Mouse (Mus musculus) midbrain, embryonic 15.5 days (tissue): ENCODE measurements around the gene Sypl2. TPM values are rescaled to one million over a fixed set of nuclear protein-coding genes. Genes with fewer than 3 reads are reported as not detected.
A peak's percentile ranks its signal among the peaks of the same experiment; 100 is the strongest.

Experiments
- ATAC-seq: fragments of 200-750 bp; cut with Nextera tagmentation; replicated peaks from 2 replicates; pipeline ENCODE4 v1.8.0; 2017; ENCODE audit warnings: moderate TSS enrichment
- H3K27ac ChIP-seq: fragments of 300-500 bp; sonication (generic); 2 replicates; pipeline ENCODE4 v1.5.1; 2015; ENCODE audit warnings: mild to moderate bottlenecking, inconsistent platforms
- H3K27me3 ChIP-seq: fragments of 300-500 bp; sonication (generic); replicated peaks from 2 replicates; pipeline ENCODE4 v1.6.1; 2015; ENCODE audit warnings: inconsistent platforms
- H3K36me3 ChIP-seq: fragments of 300-500 bp; sonication (generic); replicated peaks from 2 replicates; pipeline ENCODE4 v1.6.1; 2015; ENCODE audit warnings: inconsistent platforms
- H3K4me1 ChIP-seq: fragments of 300-500 bp; sonication (generic); 2 replicates; pipeline ENCODE4 v1.6.1; 2015; ENCODE audit warnings: inconsistent platforms
- H3K4me2 ChIP-seq: fragments of 300-500 bp; sonication (generic); 2 replicates; pipeline ENCODE4 v1.6.1; 2015; ENCODE audit warnings: inconsistent platforms, mild to moderate bottlenecking, moderate library complexity
- H3K4me3 ChIP-seq: fragments of 300-500 bp; sonication (generic); 2 replicates; pipeline ENCODE4 v1.5.1; 2015; ENCODE audit warnings: mild to moderate bottlenecking, inconsistent platforms
- H3K9ac ChIP-seq: fragments of 300-500 bp; sonication (generic); 2 replicates; pipeline ENCODE4 v1.6.1; 2015; ENCODE audit warnings: mild to moderate bottlenecking, inconsistent platforms
- H3K9me3 ChIP-seq: fragments of 300-500 bp; sonication (generic); 2 replicates; pipeline ENCODE4 v1.6.1; 2016; ENCODE audit warnings: inconsistent platforms
- whole genome bisulfite sequencing: fragments of 180-500 bp; shearing (Covaris S2); methylation state at CpG from one replicate; pipeline ENCODE4 v1.1.7; 2015; ENCODE audit warnings: mixed read lengths; 5-methylcytosine and 5-hydroxymethylcytosine counted together
- polyA plus RNA-seq: library from polyadenylated mRNA; unstranded; fragments of >200 nt; fragmentation: Nextera tagmentation; extraction: Ambion mirVana; gene quantifications from 2 replicates; pipeline ENCODE4 v1.2.1, GENCODE M21; 2015

Gene Sypl2
- polyA plus RNA-seq, 1 experiment from 2014 or later: 0.27 TPM

GRCm38 (mm10) chr3:108203212-108203611, 23.2 kb downstream of the Sypl2 start:
- Histone ChIP-seq H3K27me3 (no peaks in the 10 kb centered on the region), H3K36me3 (peaks cover 17% of the 10 kb centered on the region), H3K4me1 (peaks cover 24% of the 10 kb centered on the region), H3K9ac (no peak overlapping the region), H3K9me3 (no peaks in the 10 kb centered on the region), H3K4me3 (no peak overlapping the region), H3K27ac (no peak overlapping the region), H3K4me2 (no peak overlapping the region)
- 95% methylated on average over 13 of the region's 13 CpGs for WGBS
- no peak for ATAC-seq

- Histone ChIP-seq H3K4me2 (no peak overlapping the region), H3K9me3 (no peaks in the 10 kb centered on the region), H3K27ac (no peak overlapping the region), H3K9ac (no peak overlapping the region), H3K4me1 (peaks cover 21% of the 10 kb centered on the region), H3K36me3 (peaks cover 17% of the 10 kb centered on the region), H3K4me3 (no peak overlapping the region), H3K27me3 (no peaks in the 10 kb centered on the region)
- ATAC-seq: no peak
Observed at GRCm38 (mm10) chr3:108202506-108202905, 23.9 kb downstream of the Sypl2 start.

GRCm38 (mm10) chr3:108200329-108201323, 25.8 kb downstream of the Sypl2 start, which contains the start of gene Cyb561d1:
TSS of gene Cyb561d1 (minus strand) at chr3:108201212.
- no peaks in the 10 kb centered on the region for H3K27me3 ChIP-seq
- peak within 1 kb of the TSS; percentile 55 for H3K4me3 ChIP-seq
- H3K36me3 ChIP-seq: peaks cover 5% of the 10 kb centered on the region
- H3K4me1 ChIP-seq: peaks cover 40% of the 10 kb centered on the region
- peak within 1 kb of the TSS; percentile 75 for H3K27ac ChIP-seq
- ATAC-seq: peak; percentile 80
- H3K9ac ChIP-seq: peak within 1 kb of the TSS; percentile 54
- WGBS: 2% methylated on average over 44 of the region's 44 CpGs
- no peaks in the 10 kb centered on the region for H3K9me3 ChIP-seq
- peak within 1 kb of the TSS; percentile 61 for H3K4me2 ChIP-seq

DNA sequence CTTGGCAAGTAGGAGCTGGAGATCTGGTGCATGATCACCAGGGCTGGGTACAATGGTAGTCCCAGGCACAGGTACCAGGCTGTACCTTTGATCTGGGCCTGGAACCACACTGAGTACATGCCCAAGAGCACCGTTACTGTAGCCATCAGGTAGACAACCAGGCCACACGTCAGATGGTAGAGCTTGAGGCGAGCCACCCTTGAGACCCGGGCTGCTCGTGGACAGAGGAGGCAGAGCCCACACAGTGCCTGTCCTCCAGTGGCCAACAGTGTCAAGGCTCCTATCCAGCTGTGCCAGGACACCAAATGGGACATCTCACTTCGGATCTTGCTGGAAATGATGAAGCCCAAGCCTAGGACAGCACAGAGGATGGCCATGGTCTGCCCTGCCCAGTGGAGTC, 27.2 kb downstream of the Sypl2 start:
- 94% methylated on average over 6 of the region's 6 CpGs for WGBS
- Histone ChIP-seq H3K27me3 (no peaks in the 10 kb centered on the region), H3K27ac (no peak overlapping the region), H3K9me3 (no peaks in the 10 kb centered on the region), H3K4me2 (no peak overlapping the region), H3K4me3 (no peak overlapping the region), H3K4me1 (peaks cover 40% of the 10 kb centered on the region), H3K9ac (no peak overlapping the region), H3K36me3 (no peaks in the 10 kb centered on the region; the same call in 1 of the 2 replicates)
- no peak for ATAC-seq

DNA sequence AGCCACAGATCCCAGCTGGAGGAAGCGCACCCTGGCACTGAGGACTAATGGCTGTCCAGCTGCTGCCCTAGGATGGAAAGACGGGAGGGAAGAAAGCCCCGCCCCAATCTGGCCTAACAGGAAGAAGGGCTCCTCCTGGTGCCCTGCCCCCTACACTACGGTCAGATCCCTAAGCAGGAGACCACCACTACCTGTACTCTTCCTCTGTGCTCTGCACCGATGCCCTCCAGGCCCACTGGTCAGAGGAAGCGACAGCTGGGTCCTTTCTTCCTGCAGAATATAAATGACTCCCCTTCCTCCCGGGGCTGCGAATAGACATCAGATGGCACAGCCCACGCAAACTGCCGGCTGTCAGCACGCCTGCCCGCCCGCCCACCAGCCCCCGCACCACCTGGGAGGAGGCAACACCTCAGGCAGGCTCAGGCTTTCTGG, 29.4 kb downstream of the Sypl2 start:
- no peaks in the 10 kb centered on the region for H3K9me3 ChIP-seq
- peaks cover 40% of the 10 kb centered on the region for H3K4me1 ChIP-seq
- WGBS: 10% methylated on average over 14 of the region's 14 CpGs
- peak overlapping the region; percentile 23; the same call in 1 of the 2 replicates for H3K9ac ChIP-seq
- H3K4me3 ChIP-seq: no peak overlapping the region
- H3K36me3 ChIP-seq: no peaks in the 10 kb centered on the region
- peak; percentile 32; the same call in 1 of the 2 replicates for ATAC-seq
- H3K27ac ChIP-seq: peak overlapping the region; percentile 61
- peak overlapping the region; percentile 24 for H3K4me2 ChIP-seq
- H3K27me3 ChIP-seq: no peaks in the 10 kb centered on the region

DNA sequence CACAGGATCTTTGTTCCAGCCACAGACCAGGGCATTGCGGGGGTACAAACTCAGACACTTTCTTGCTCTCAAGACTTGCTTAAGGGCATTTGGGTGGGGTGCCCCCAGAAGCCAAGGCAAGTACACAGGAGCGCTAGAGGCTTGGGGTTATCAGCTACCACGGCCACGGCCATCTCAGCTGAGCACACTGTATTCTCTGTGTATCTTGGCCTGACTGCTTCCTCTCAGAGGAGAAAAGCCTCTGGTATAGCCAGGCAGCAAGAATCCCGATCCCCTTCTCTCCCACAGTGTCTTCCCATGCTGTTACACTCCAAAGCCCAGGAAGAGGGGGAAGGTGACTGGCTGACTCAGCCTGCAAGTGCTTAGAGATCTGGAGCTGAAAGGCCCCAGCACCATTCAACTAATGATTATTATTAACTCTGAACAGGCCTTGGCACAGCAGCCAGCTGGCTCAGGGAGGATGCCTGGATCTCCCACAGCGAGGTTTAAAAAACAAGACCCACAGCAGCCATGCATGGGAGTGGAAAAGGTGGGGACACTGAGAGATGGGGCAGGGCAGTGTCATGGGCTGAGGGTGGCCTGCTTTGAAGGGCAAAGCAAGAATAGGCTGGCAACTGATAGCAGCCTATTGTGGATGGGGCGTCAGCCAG, 30.4 kb downstream of the Sypl2 start:
- Histone ChIP-seq H3K9ac (no peak overlapping the region), H3K4me1 (peaks cover 34% of the 10 kb centered on the region), H3K27ac (peak overlapping the region; percentile 61), H3K27me3 (no peaks in the 10 kb centered on the region), H3K4me2 (no peak overlapping the region), H3K9me3 (no peaks in the 10 kb centered on the region), H3K4me3 (no peak overlapping the region), H3K36me3 (0 out of 2 replicates have a peak, but pooled peaks cover 1% of the 10 kb centered on the region)
- no peak for ATAC-seq
- WGBS: 76% methylated on average over 7 of the region's 7 CpGs

DNA sequence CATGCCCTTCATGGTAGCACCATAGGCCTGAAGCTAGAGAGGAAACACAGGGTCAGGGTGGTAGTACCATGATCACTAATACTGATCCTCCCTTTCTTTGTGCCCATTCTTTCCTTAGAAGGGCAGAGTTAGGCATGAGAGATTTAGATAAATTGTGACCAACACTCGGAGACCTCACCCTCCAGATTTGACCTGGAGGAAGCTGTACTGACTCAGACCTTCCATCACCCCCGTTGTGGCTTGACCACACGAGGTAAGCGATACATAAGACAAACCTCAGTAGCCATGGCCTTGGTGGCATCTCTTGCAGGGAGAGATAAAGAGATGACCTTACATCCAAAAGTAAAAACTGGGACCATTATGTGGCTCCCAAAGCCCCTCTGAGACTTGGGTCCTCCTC, 31.2 kb downstream of the Sypl2 start:
- 0 out of 2 replicates have a peak, but pooled peaks cover 2% of the 10 kb centered on the region for H3K36me3 ChIP-seq
- no peaks in the 10 kb centered on the region for H3K9me3 ChIP-seq
- 86% methylated on average over 4 of the region's 4 CpGs for WGBS
- no peak overlapping the region for H3K4me2 ChIP-seq
- no peak for ATAC-seq
- no peaks in the 10 kb centered on the region for H3K27me3 ChIP-seq
- no peak overlapping the region for H3K9ac ChIP-seq
- H3K4me1 ChIP-seq: peaks cover 26% of the 10 kb centered on the region
- H3K4me3 ChIP-seq: no peak overlapping the region
- H3K27ac ChIP-seq: peak overlapping the region; percentile 61

DNA sequence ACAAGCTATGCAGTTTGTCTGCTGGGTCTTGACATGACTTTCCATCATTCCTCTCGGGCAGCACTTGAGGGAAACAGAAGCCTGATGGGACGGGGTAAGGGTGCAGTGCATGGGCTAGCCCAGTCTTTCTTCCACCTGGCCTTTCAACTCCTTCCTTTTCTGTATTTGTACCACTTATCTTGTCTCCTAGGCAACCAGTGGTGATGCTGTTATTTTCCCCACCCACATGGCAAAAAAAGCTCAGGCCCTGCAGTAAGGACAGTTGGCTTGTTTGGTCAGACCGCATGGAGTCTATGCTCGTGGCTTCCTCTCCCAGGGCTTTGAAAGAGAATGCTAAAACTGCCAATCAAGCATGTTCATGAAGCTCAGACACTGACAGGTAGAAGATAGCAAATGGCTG, 32.8 kb downstream of the Sypl2 start:
- H3K9me3 ChIP-seq: no peaks in the 10 kb centered on the region
- H3K36me3 ChIP-seq: 0 out of 2 replicates have a peak, but pooled peaks cover 2% of the 10 kb centered on the region
- H3K4me2 ChIP-seq: no peak overlapping the region
- H3K27me3 ChIP-seq: no peaks in the 10 kb centered on the region
- no peak overlapping the region for H3K4me3 ChIP-seq
- no peak overlapping the region for H3K27ac ChIP-seq
- ATAC-seq: no peak
- H3K9ac ChIP-seq: no peak overlapping the region
- WGBS: 79% methylated on average over 4 of the region's 4 CpGs
- H3K4me1 ChIP-seq: peaks cover 27% of the 10 kb centered on the region

GRCm38 (mm10) chr3:108189897-108190296, 36.6 kb downstream of the Sypl2 start:
- Histone ChIP-seq H3K4me3 (no peak overlapping the region), H3K9ac (no peak overlapping the region), H3K4me2 (no peak overlapping the region), H3K9me3 (no peaks in the 10 kb centered on the region), H3K27me3 (no peaks in the 10 kb centered on the region), H3K36me3 (0 out of 2 replicates have a peak, but pooled peaks cover 2% of the 10 kb centered on the region), H3K4me1 (peaks cover 30% of the 10 kb centered on the region), H3K27ac (no peak overlapping the region)
- WGBS: 76% methylated on average over 5 of the region's 5 CpGs
- no peak for ATAC-seq

DNA sequence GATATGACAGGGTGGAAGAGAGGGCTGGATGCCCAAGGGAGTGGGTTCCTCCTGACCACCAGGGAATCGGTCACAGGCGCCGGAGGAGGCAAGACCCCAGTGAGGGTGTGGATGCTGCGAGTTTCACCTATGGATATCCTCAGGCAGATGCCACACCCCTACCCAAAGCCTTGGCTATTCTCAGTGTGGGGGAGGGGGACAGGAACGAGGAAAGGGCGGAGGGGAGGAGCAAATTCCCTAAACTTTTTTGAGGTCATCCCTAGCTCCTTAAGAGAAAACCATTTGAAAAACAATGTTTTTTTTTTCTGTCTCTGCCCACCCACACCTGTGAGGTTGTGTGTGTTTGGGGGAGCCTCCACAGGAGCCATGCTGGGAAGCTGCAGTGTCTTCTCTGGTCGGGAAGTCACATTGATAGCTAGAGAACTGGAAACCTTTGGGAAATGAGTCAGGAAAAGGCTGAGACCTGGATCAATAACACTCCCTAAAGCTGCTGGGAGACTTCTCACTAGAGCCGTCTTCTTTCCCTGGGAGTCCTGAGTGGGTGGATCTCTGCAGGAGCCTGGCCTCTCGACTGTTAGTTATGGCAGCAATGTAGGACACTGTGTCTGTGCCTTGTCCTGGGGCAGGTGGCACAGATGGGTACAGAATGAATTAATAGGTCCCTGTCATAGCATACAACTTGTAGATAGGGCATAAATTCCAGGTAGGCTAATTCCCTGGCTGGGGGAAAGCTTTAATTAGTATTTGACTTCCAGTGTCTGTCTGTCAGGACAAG, 37.5 kb downstream of the Sypl2 start:
- no peak for ATAC-seq
- Histone ChIP-seq H3K27me3 (0 out of 2 replicates have a peak, but pooled peaks cover 3% of the 10 kb centered on the region), H3K36me3 (0 out of 2 replicates have a peak, but pooled peaks cover 2% of the 10 kb centered on the region), H3K4me1 (peaks cover 30% of the 10 kb centered on the region), H3K4me3 (no peak overlapping the region), H3K9ac (no peak overlapping the region), H3K9me3 (no peaks in the 10 kb centered on the region), H3K27ac (no peak overlapping the region), H3K4me2 (no peak overlapping the region)
- 74% methylated on average over 9 of the region's 9 CpGs for WGBS

DNA sequence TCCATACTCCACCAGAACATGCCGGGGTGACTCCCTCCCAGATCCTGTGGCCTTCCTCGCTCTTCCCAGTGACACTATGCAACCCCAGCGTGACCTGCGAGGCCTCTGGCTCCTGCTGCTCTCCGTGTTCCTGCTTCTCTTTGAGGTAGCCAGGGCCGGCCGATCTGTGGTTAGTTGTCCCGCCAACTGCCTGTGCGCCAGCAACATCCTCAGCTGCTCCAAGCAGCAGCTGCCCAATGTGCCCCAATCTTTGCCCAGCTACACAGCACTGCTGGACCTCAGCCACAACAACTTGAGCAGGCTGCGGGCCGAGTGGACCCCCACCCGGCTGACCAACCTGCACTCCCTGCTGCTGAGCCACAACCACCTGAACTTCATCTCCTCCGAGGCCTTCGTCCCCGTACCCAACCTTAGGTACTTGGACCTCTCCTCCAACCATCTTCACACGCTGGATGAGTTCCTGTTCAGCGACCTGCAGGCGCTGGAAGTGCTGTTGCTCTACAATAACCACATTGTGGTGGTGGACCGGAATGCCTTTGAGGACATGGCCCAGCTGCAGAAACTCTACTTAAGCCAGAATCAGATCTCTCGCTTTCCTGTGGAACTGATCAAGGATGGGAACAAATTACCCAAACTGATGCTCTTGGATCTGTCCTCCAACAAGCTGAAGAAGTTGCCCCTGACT, 39.2 kb downstream of the Sypl2 start:
- Histone ChIP-seq H3K9me3 (no peaks in the 10 kb centered on the region), H3K9ac (peak overlapping the region; percentile 88; the same call in 1 of the 2 replicates), H3K4me1 (peaks cover 30% of the 10 kb centered on the region), H3K27ac (no peak overlapping the region), H3K4me3 (peak overlapping the region; percentile 89), H3K36me3 (0 out of 2 replicates have a peak, but pooled peaks cover 2% of the 10 kb centered on the region), H3K27me3 (0 out of 2 replicates have a peak, but pooled peaks cover 3% of the 10 kb centered on the region), H3K4me2 (peak overlapping the region; percentile 88)
- ATAC-seq: peak; percentile 31
- whole genome bisulfite sequencing: 63% methylated on average over 20 of the region's 20 CpGs
